Mouse (Mus musculus) embryonic fibroblast, embryonic 13.5 days (primary cell): ENCODE results near the gene Serpina5.

Experiments used
- CTCF ChIP-seq: IDR thresholded peaks from 2 replicates; pipeline ENCODE4 v1.5.1; 2011; ENCODE audit warnings: mild to moderate bottlenecking, control low read depth, low read length, moderate library complexity, borderline replicate concordance; ENCODE audit not compliant: insufficient read depth
- POLR2A ChIP-seq: IDR thresholded peaks from 2 replicates; pipeline ENCODE4 v1.6.1; 2011; ENCODE audit warnings: low read depth, mild to moderate bottlenecking, control low read depth, low read length, moderate library complexity

GRCm38 (mm10) chr12:104057531-104057930, 43.4 kb upstream of the Serpina5 start:
- TF ChIP-seq CTCF = no peak
- TF ChIP-seq POLR2A = no peak
